Mouse (Mus musculus): ENCODE data around the gene Mllt10.
"Not testable (repeated sequence)": the region's sequence is repeated elsewhere in the genome, so short reads cannot be mapped to it uniquely, and the experiment has no call there.

Gene Mllt10

DNA sequence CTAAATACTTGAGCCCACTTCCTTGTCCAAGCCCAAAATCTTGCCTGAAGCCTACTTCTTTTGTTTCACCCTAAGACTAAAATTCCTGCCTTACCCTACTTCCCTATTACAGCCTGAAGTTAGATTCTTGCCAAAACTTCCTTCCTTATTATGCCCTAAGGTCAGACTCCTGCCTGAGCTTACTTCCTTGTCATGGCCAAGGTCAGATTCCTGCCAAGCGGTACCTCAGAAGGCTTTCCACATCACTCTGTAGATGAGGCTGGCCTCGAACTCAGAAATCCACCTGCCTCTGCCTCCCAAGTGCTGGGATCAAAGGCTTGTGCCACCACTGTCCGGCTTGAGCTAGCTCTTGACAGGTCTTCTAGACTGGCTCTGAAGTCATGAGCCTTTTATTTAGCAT lies 32.7 kb downstream of the Mllt10 start:
- DNase-seq (ENCODE audit: low read depth, low spot score), result not testable (repeated sequence)

DNA sequence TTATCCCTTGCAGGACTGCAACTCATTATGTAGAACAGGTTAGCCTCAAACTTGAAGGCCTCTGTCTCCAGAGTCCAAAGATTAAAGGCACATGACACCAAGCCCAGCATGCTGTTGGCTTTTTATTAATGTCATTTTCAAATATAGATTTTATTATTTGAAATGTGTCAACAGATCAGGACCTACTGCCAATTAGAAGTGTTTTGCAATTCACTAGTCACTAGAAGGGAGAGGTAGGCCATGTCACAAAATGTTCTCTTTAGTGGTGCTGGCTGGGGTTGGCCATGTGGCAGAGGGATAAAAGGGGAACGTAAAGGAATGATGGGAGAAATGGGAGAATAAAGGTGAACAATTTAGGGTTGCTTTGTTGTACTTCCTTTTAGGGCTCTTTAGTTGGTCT lies 38.8 kb downstream of the Mllt10 start:
- DNase-seq (ENCODE audit: low read depth, low spot score), result no peak

DNA sequence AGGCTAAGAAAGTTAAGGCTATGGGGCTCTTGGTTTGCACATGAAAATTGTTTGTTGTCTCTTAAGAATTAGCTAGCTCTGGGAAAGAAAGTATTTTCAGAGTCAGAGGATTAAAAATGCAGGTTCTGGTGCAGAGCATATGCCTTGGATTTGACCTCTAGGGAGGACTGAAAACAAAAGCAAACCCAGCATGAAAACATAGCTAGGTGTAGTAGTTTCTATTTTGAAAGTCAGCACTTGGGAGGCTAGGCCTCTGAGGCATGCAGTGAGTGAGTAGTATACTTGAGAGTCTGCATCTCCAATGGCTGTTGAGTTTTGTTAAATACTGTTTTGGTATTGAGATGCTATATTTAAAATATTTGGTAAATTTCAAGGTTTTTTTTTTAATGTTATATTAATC lies 39.3 kb downstream of the Mllt10 start:
- DNase-seq (ENCODE audit: low read depth, low spot score), result no peak

DNA sequence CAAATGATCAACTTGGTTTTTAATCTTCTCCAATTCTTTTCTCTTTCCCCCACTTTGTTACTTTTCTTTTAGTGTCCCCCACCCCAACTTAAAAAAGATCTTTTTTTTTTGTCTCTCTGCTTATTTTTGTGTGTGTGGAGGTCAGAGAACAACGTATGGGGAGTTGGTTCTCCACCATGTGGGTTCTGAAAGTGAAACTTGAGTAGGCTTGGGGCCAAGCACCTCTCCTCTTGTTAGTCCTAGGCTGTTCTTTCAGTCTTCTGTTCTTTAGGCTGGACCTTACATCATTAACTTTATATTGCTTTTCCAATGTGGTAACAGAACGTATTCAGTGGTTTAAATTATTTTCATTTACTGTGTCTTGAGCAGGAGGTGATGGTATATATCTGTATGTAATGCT lies 40.8 kb downstream of the Mllt10 start:
- DNase-seq (ENCODE audit: low read depth, low spot score), result no peak

DNA sequence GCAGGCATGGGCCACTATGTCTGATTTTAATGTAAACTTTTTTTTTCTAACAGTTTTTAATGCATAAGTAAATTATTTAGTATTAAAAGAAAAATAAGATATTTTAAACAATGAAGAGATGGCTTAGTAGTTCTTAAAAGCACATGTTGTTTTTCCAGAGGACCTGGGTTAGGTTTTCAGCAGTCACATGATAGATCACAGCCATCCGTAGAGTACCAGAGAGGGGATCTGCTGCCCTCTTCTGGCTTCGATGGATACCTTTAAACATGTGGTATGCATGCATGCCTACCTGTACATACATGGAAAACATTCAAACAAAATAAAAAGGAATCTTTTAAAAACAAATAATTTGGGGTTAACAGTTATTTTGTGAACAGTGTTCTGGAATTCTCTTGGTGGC lies 45.9 kb downstream of the Mllt10 start:
- no peak for DNase-seq (ENCODE audit: low read depth, low spot score)

DNA sequence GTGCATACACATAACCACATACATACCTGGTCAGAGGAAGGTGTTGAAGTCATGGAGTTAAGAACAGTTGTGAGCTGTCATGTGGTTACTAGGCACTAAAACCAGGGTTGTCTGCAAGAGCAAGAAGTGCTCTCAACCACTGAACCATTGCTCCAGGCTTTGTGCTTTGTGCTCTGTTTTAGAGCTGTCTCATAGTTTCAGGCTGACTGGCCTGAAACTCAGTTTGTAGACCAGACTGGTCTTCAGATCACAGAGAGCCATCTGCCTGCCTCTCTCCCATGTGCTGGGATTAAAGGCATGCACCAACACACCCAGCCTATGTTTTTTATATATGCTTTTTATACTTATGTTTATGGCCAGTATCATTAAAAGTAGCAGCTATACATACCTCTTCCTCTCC lies 52.5 kb downstream of the Mllt10 start:
- no peak for DNase-seq (ENCODE audit: low read depth, low spot score)

DNA sequence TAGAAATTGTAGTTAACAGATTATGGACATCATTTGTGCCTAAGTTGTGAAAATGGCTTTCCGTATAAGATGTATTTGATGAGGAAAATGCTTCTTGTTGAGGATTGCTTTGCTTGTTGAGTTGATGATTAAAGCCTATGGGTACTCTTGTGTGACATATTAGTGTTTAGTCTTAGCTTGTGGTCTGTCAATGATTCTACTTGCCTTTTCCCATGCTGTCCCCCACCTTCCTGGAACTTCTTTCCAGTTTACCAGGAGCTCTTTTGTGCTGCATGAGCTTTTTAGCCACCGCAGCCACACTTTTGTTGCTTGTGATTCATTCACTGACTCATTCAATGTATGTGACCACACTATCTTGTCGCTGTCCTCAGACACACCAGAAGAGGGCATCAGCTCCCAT lies 53.2 kb downstream of the Mllt10 start:
- DNase-seq (ENCODE audit: low read depth, low spot score), result no peak

DNA sequence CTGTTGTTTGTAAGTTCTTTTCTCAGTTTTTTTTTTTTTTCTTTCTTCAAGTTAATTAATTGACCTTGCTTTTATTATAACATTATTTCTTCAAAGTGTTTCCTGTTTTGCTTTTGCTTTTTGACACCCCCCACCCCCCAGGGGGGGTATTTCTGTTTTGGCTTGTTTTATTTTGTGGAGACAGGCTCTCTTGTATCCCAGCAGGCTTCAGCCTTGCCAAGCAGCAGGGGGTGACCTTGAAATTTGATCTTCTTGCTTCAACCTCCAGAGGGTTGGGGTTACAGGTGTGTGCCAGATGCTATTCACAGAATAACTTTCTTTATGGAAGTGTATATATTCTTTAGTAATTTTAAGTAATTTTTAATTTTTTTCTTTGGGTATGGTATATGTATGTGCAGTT lies 56.4 kb downstream of the Mllt10 start:
- peak; percentile 44 for DNase-seq (ENCODE audit: low read depth, low spot score)

DNA sequence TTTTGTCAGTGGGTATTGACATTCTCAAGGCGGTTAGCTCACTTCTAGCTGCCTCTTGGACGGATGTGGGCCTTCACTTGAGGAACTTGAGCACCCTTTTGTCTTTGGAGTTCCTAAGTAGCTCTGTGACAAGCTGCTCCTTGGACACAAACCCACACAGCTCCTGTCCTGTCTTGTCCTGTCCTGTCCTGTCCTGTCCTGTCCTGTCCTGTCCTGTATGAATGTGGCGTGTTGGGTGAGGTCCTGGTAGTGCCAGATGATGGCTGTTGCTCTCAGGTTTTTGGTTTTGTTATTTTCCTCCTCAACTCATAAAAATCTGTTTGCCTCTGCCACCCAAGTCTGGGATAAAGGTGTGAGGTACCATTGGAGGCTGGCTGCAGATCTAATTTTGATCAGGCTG lies 61.4 kb downstream of the Mllt10 start:
- DNase-seq (ENCODE audit: low read depth, low spot score), result no peak

DNA sequence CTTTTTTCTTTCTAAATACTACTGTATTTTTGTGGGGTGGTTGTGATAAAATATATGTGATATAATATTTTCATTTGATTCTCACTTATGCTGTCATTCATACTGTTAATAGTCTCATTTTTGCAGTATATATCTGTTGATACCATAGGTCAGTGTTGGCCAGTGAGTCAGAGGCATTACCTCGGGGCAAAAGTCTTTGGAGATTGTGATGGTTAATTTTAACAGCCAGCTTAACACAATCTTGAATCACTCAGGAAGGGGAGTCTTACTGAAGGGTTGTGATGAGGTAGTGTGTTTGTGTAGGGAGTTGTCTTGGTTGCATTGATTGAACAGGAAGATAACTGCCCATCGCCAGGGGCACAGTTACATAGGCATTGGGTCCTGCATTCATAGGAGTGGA lies 83.1 kb downstream of the Mllt10 start:
- DNase-seq (ENCODE audit: low read depth, low spot score), result no peak

DNA sequence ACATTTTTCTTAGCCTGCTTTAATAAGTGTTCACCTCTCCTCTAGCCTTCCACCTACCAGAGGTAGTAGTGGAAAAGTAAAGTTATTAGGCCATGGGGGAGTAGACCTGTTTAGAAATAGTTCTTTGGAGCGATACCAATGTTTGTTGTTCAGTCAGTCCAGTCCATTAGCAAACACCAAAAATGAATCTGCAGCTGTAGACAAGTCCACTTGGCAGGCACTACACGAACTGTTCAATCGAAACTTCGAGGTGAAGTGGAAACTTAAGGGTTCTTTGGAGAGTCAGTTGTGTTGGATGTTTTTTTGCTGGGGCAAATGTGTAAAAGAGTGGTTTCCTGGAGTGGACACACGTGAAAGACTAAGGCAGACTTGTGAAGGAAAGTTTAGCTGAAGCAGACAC lies 84.6 kb downstream of the Mllt10 start:
- no peak for DNase-seq (ENCODE audit: low read depth, low spot score)

DNA sequence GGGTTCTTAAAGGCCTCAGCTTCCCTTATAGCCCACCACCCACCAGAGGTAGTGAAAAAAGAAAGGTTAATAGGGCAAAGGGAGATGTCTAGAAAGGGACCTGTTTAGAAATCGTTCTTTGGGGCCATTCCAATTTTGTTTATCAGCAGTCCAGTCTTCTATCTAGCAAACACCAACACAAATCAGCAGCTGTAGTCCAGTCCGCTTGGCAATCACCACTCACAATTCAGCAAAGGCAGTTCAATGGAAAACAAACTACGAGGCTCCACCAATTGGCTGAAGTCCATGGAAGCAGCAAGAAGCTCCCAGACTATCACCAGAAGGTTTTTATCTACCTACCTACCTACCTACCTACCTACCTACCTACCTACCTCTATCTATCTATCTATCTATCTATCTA lies 101.1 kb downstream of the Mllt10 start:
- DNase-seq (ENCODE audit: low read depth, low spot score), result no peak

DNA sequence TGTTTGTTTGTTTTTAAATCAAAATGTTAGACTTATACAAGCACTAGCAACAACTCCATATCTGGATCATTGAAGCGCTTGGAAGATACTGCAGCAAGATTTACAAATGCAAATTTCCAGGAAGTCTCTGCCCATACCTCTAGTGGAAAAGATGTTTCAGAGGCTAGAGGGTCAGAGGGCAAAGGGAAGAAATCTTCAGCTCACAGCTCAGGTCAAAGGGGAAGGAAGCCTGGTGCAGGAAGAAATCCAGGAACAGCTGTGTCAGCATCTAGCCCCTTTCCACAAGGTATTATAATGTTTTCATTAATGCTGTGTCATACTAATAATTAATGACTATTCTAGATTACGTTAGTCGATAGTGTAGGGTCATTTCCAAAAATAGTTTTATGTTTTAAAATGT lies 104.4 kb downstream of the Mllt10 start:
- no peak for DNase-seq (ENCODE audit: low read depth, low spot score)

DNA sequence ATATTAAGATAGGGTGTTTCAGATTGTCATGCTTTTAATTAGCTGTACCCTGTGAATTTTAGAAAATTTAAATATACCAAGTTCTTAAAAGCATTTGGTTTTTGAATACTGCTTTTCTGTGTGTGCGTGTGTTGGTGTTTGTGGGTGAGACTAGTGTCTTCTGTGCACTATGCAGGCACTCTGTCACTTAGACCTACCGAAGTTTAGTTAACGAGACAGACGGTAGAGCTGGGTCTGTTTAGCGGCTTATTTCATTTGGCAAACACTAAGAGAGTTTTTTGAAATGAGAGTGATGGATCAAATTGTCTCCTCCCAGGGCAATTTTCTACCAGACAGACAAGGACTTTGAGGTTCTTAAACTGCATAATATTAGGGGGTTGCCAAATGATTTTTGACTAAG lies 106.0 kb downstream of the Mllt10 start:
- no peak for DNase-seq (ENCODE audit: low read depth, low spot score)

DNA sequence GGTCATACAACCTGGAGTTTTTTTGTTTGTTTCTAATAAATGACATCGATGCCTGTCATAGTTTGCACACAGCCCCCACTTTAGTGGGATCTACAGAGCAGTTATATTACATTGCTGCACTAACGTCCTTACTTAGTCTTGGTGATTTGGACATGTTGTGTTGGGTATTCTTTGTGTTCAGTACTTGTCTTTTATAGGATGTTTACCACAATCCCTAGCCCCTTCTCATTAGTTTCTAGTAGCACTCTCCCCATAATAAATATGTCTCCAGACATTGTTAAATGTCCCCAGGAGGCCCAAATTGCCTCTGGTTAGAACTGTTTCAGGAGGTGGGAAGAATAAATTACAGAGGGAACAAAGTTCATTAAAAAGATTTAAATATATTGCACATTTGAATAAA lies 110.5 kb downstream of the Mllt10 start:
- no peak for DNase-seq (ENCODE audit: low read depth, low spot score)

DNA sequence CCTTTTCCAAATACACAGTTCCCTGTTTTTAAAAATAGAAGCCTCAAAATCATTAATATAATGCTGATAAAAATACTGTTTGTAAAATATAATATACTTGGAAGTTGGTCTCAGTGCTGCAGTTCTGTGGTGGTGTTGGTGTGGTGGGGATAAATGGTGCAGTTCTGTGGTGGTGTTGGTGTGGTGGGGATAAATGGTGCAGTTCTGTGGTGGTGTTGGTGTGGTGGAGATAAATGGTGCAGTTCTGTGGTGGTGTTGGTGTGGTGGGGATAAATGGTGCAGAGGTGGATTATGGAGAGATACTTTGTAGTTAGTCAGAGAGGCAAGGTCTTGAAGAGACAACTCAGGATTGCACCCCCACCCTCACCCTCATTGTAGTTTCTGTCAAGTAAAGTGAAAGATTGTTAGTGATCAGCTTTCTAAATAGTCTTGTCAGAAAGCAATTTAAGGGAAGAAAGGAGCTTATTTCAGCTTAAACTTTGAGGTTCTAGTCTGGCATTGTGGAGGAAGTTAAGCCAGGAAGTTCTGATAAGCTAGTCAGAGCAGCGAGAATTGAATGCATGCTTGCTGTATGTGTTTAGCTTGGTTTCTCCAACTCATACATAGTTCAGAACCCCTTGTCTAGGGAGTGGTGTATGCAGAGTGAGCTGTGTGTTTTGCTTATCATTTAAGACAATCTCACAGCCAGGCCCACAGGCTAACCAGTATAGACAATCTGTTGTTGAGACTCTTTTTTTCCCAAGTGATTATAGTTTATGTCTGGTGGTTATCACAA lies 114.3 kb downstream of the Mllt10 start:
- DNase-seq (ENCODE audit: low read depth, low spot score), result no peak

DNA sequence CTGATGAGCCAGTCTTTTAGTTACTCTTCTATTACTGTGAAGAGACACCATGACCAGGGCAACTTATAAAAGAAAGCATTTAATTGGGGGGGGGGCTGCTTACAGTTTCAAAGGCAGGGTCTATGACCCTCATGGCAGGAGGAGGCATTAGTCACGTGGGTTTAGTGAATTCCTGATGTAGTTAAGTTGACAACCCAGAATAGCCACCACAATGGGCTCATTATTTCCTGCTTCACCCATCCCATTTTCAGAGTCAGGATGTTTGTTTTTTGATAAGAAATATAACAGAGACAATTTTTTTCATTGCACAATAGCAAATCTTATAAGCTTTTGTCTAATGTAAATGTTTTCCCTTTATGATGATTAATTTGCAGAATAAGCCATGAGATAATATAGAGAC lies 120.2 kb downstream of the Mllt10 start:
- DNase-seq (ENCODE audit: low read depth, low spot score), result no peak

DNA sequence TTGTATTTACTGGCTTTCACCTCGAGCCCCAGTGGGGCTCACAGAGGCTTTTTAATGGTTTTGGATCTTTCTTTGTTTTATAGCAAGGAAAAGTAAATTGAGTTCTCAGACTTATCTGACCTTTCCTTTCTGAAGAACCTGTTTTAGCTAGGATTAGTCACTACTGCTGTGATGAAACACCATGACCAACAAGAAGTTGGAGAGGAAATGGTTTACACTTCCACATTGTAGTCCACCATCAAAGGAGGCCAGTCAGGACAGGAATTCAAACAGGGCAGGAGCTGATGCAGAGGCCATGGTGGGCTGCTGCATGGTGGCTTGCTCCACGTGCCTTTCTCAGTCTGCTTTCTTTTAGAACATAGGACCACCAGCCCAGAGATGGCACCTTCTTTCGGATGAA lies 121.2 kb downstream of the Mllt10 start:
- no peak for DNase-seq (ENCODE audit: low read depth, low spot score)

DNA sequence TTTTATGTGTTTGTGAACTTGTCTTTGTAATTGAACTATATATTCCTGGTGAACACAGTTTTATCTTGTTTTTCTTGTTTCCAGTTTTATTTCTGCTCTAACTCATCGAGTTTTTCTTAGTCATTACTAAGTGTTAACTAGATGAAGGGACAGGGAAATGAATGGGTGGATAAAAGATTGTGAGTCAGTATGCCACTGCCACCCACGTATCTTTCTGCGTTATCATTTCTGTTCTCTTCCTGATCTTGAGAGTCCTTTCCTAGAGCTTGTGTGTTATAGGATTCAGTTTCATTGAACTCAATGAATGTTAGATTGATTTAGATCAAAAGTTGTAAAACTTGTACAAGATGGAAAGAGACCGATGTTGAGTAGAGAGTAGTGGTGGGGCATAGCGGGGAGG lies 125.3 kb downstream of the Mllt10 start:
- no peak for DNase-seq (ENCODE audit: low read depth, low spot score)

DNA sequence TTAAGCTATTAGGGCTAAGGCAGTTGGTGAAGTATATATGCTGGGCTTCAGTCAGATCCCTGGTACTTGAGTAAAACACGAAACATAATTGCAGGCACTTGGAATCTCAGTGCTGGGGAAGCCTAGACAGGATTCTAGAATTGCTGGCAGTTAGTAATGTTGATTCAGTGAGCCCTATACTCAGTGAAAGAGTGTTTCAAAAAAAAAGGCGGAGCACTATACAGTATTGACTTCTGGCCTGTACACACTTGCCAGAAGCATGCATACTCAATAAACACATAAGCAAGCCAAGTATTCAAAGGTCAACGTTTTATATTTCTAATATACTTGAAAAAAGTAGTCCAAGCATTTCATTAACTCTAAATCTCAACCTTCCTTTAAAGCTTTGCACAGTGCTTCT lies 126.6 kb downstream of the Mllt10 start:
- DNase-seq (ENCODE audit: low read depth, low spot score), result no peak

DNA sequence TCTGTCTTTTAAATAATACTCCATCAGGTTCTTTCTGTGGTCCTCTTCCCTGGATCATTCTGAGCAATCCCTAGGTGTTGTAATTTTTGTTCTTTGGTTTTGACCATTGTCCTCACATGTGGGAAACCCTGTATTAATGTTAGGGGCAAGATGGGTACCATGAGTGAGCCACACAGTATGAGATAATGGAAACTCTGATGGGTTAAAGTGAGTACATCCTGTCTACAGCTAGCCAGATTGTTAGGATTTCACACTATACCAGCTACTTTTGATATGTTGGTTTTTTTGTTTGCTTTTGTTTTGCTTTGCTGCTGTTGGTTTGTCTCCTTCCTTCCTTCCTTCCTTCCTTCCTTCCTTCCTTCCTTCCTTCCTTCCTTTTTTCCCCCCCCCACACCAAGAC lies 128.0 kb downstream of the Mllt10 start:
- no peak for DNase-seq (ENCODE audit: low read depth, low spot score)

DNA sequence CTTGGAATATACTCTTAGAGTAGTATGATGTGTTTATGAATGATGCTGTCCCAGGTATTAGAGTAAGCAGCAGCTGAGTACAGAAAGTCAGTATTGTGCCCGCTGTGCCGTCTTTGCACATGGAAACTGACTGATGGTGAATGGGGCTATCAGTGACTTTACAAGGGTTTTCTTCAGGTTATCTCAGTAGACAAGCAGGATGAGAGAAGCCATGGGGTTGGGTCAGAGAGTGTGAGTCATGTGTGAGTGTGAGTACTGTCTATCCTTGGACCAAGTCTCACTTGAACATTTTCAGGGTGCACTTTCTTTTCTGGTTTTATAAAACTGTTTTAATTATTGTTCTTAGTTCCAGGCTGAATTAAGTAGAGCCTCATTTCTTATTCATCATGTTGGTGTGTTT lies 133.3 kb downstream of the Mllt10 start:
- DNase-seq (ENCODE audit: low read depth, low spot score), result no peak

DNA sequence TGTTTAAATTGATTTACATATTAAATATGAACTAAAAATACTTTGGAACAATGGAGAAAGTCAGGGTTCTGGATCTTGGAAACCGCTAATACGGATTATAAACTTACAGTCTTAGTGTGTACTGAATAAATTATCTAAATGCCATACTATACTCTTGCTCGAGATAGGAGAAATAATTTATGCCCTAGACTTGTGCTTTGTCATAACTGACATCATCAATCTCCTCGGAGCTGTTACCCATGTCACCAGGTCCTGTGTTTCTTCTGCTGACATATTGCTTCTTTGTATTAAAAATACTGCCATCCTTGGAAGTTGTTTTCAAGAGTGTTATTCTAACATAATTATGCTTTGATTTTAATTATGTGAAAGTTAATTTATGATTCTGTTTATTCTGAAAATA lies 140.2 kb downstream of the Mllt10 start:
- DNase-seq (ENCODE audit: low read depth, low spot score), result no peak

DNA sequence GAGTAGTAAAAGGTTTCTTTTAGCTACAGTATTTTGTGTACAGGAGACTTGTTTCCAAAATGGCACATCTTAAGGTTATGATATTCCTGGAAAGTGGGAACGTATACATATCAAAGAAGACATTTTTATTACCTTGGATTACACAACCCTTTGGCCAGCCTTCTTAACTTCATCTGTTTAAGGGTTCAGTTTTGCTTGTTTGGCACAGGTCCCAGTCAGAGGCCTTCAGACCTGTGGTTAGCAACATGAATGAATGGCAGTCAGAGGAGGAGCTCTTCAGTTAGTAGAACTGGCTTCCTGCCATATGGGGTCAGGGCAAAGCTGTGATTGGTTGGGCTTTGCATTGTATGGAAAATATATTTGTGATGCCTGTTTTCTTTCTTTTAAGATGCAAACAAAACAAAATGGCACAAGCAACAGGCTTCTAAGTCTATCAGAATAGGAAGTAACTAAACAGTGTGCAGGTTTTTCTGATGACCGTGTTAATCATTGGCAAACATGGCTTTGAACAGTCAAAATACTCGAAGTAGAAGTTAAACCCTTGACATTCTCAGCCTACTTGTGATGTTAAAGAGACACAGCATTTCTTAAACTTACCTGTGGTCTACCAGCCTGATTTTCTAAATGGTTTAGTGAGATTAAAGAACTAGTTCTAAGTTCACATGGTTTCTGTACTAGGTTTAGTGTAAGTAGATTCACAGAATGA lies 140.8 kb downstream of the Mllt10 start:
- DNase-seq (ENCODE audit: low read depth, low spot score), result no peak
